Mouse (Mus musculus): ENCODE results near the gene Ffar2. TPM values are rescaled to one million over a fixed set of nuclear protein-coding genes. Genes with fewer than 3 reads are reported as not detected.
"Not testable (repeated sequence)": the region's sequence is repeated elsewhere in the genome, so short reads cannot be mapped to it uniquely, and the experiment has no call there.

The Ffar2 gene
- not detected for total RNA-seq (2022)

DNA sequence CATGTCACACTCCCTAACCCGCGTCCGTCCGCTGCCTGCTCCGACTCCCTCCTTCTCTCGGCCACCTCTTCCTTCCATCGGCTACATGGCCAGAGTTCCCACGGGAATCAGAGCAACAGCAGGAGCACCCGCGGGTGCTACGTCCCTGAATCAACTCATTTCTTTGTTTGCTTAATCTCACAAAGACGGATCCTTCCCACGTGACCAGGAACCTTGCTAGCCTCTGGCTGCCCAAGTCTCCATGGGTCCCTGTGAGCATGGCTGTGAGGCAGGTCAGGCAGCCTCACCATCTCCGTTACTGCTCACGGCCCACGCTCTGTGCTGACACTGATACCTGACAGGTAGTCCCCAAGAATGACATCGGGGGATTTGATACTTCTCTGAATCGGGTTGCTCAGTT, at the start of gene Ffar2:
TSS of gene Ffar2 (minus strand) at position 101 of the 400 bp plus-strand sequence.
- no peak for DNase-seq (ENCODE audit: low spot score in 2 of 2)

GRCm38 (mm10) chr7:30873083-30873482, 49.5 kb upstream of the Ffar2 start:
- peak; percentile 20 to 29 for DNase-seq (ENCODE audit: low spot score in 2 of 2)

- DNase-seq (ENCODE audit: low spot score in 2 of 2), result no peak
Observed at GRCm38 (mm10) chr7:30863386-30863785, 39.8 kb upstream of the Ffar2 start.

DNA sequence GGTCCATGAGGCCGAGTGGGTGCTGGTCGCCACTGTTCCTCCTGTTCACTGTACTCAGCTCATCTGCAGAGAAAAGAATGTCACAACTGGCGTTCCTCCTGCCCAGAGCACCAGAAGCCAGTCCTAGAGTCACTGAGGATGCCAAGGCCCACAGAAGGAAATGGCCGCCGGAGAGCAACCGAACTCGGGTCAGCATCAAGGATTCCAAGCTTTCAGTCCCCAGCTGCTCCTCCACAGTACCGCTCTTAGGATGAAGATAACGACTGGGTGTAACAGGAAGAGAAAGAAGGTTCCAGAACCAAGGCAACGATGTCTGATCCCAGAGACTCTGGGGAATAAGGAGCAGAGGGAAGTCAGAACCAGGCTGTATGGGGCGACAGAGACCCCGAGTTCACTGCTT, 37.9 kb upstream of the Ffar2 start, which contains the start of gene Ffar1:
TSS of gene Ffar1 (minus strand) at position 101 of the 400 bp plus-strand sequence.
- no peak for DNase-seq (ENCODE audit: low spot score in 2 of 2)

DNA sequence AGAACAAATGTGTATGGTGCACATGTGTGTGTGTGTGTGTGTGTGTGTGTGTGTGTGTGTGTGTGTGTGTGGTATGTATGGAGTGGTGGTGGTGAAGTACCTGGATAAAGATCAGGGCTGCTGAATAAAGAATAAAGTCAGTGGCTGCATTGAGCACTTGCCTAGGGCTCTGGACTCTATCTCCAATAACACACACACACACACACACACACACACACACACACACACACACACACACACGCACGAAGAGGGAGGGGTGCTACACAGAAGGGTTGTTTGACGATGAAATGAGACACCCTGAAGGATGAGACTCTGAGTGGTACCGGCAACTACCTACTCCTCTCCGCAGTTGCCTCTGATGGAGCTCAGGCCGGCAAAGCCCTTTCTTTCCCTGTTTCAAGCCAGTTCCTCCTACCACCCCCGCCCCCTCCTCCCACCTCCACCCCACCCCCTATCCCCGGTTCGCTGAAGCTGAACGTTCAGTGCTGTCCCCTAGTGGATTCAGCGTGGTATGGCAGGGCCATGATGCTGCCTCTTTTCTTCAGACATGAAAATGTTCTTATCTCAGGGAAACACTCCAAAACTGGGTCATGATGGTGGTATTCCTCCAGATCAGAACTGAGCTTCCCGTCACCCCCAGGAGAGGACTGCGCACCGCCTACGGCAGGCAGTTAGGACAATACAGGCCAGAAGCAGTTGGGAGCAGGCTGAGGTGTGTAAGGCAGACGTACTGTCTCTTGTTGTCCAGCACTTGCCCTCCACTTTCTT, 36.2 kb upstream of the Ffar2 start:
- peak; percentile 12 to 25 for DNase-seq (ENCODE audit: low spot score in 2 of 2)

DNA sequence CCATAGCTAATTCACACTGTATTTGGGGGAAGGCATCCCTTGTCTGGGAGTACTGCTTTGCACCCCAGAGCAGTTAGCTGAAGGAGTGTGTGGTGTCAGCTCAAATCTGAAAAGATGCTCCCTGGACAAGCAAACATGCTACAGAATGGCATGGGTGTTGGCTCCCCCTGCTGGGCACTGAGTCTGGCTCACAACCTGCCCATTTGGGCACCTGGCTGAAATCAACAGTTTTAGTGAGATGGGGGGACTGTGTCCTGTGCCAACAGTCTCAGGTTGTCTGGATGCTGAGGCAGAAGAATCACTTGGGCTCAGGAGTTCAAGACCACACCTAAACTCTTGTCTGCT, 35.7 kb upstream of the Ffar2 start:
- peak; percentile 34 to 49 for DNase-seq (ENCODE audit: low spot score in 2 of 2)

- DNase-seq (ENCODE audit: low spot score in 2 of 2), result no peak
Observed at GRCm38 (mm10) chr7:30857746-30858145, 34.2 kb upstream of the Ffar2 start.

- DNase-seq (ENCODE audit: low spot score in 2 of 2), result no peak
Observed at GRCm38 (mm10) chr7:30856078-30856477, 32.5 kb upstream of the Ffar2 start, which contains the start of gene Ffar3. Gene Ffar3 (minus strand): TSS chr7:30856178.

DNA sequence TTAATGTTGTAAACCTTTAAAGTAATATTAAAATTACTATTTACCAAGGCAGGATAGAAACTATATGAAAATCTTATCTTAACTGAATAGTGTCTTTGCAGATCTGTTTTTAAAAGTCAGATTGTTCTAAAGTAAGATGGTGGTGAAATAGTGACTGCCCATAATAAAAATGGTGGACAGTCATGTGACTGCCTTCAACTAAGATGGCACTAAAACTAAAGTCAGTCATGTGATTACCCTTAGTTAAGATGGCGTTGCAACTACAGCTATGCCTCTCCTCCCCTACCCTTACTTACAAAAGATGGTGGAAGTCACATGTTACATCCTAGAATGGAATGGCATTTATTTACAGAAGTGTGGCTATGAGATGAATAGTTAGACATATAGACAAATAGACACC, 27.8 kb upstream of the Ffar2 start:
- DNase-seq (ENCODE audit: low spot score in 2 of 2), result no peak

GRCm38 (mm10) chr7:30847934-30848333, 24.4 kb upstream of the Ffar2 start:
- DNase-seq (ENCODE audit: low spot score in 2 of 2), result no peak

GRCm38 (mm10) chr7:30847386-30847785, 23.8 kb upstream of the Ffar2 start:
- no peak for DNase-seq (ENCODE audit: low spot score in 2 of 2)

GRCm38 (mm10) chr7:30846505-30847053, 23.0 kb upstream of the Ffar2 start:
- no peak for DNase-seq (ENCODE audit: low spot score in 2 of 2)

- DNase-seq (ENCODE audit: low spot score in 2 of 2), result no peak
Observed at GRCm38 (mm10) chr7:30844676-30845297, 21.2 kb upstream of the Ffar2 start.

GRCm38 (mm10) chr7:30842092-30842491, 18.5 kb upstream of the Ffar2 start:
- no peak for DNase-seq (ENCODE audit: low spot score in 2 of 2)

DNA sequence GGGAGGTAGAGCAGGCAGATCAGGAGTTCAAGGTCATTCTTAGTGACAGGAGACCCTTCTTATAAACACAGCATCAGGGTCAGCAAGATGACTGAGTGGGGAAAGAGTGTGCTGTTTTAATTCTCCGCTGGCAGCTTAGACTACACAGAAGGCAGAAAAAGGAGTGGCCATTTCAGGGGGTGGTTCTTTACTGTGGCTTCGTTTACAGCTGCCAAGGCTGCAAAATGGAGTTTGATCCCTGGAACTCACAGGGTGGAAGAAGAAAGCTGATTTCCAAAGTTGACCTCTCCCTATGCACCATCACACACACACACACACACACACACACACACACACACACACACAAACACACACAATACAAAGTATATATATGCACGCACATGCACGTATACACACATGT, 17.8 kb upstream of the Ffar2 start:
- DNase-seq (ENCODE audit: low spot score in 2 of 2), result no peak

GRCm38 (mm10) chr7:30840306-30840705, 16.7 kb upstream of the Ffar2 start:
- no peak for DNase-seq (ENCODE audit: low spot score in 2 of 2)

- DNase-seq (ENCODE audit: low spot score in 2 of 2), result no peak
Observed at GRCm38 (mm10) chr7:30837277-30837676, 13.7 kb upstream of the Ffar2 start.

DNA sequence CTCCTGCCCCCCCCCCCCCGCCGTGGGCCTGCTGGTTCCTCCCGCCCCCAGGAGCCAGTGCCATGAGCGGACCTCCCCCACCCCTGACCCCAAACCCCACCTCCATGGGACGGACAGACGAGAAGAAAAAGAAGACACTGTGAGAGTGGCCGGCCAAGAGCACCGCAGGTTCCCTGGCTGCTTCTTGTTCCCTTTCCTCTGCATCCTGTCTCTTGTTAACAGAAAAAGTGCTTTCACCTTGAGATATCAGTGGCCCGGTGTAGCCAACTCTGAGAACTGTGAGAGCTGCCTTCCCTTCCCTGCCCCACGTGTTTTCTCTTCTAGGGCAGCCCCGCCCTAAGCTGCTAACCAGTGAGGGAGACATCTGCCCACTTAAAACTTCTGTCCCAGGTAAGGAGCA, 9.1 kb upstream of the Ffar2 start:
- DNase-seq (ENCODE audit: low spot score in 2 of 2), result not testable (repeated sequence)

- no peak for DNase-seq (ENCODE audit: low spot score in 2 of 2)
Observed at GRCm38 (mm10) chr7:30832261-30832660, 8.7 kb upstream of the Ffar2 start.

GRCm38 (mm10) chr7:30829428-30829827, 5.9 kb upstream of the Ffar2 start:
- DNase-seq (ENCODE audit: low spot score in 2 of 2), result no peak

DNA sequence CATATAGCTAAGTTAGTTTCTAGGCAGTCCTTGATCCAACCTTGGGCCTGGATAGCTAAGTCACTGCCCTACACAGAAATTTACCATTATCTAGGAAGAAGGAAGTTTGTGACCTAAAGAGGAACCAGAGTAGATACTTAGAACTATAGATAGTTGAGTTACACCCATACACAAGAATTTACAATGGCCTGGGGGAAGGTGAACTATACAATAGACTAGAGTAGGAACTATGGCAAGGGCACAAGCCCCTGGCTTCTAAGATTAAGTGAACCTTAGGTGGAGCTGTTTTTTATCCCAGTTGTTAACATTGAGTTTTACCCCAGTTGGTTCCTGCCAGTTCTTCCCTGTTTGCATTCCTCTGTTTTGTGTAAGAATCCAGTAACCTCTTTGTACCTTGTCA, 5.3 kb upstream of the Ffar2 start:
- DNase-seq (ENCODE audit: low spot score in 2 of 2), result not testable (repeated sequence)

- no peak for DNase-seq (ENCODE audit: low spot score in 2 of 2)
Observed at GRCm38 (mm10) chr7:30826660-30827059, 3.1 kb upstream of the Ffar2 start.

DNA sequence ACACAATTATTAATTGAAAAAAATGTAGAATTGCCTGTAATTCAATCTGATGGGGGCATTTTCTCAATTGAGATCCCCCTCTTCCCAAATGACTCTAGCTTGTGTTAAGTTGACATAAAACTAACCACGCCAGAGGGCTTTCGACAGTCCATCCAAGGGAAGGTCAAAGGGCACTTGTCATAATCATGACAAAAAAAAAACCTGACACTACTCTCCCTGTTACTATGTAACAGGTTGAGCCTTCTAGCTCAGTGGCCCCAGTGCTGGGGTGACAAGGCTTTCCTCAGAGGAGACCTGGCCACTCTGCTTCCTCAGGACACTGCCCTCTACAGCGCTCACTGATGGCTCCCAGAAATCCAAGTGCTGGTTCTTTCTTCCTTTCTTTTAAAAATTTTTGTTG, 731 bp upstream of the Ffar2 start:
- no peak for DNase-seq (ENCODE audit: low spot score in 2 of 2)
